Mouse (Mus musculus): ENCODE results near the gene Trim16.
A peak's percentile ranks its signal among the peaks of the same experiment; 100 is the strongest.

Trim16 gene

GRCm38 (mm10) chr11:62830387-62830786 lies 10.4 kb downstream of the Trim16 start:
- DNase-seq (ENCODE audit: low read depth), result no peak

- no peak for DNase-seq (ENCODE audit: low read depth)
Observed at GRCm38 (mm10) chr11:62831906-62832305, 11.9 kb downstream of the Trim16 start.

GRCm38 (mm10) chr11:62844562-62844961 lies 24.5 kb downstream of the Trim16 start:
- DNase-seq (ENCODE audit: low read depth), result no peak

- DNase-seq (ENCODE audit: low read depth), result no peak
Observed at GRCm38 (mm10) chr11:62845730-62846129, 25.7 kb downstream of the Trim16 start.

GRCm38 (mm10) chr11:62846961-62847654 lies 27.1 kb downstream of the Trim16 start, which contains the start of gene Fbxw10:
Gene Fbxw10 (plus strand): TSS chr11:62847069.
- peak; percentile 62 for DNase-seq (ENCODE audit: low read depth)

GRCm38 (mm10) chr11:62847655-62848191 lies 27.7 kb downstream of the Trim16 start:
- DNase-seq (ENCODE audit: low read depth), result peak; percentile 10

GRCm38 (mm10) chr11:62848301-62848700 lies 28.3 kb downstream of the Trim16 start:
- DNase-seq (ENCODE audit: low read depth), result no peak

GRCm38 (mm10) chr11:62851199-62851598 lies 31.2 kb downstream of the Trim16 start:
- DNase-seq (ENCODE audit: low read depth), result no peak

- no peak for DNase-seq (ENCODE audit: low read depth)
Observed at GRCm38 (mm10) chr11:62853334-62853733, 33.3 kb downstream of the Trim16 start.

- no peak for DNase-seq (ENCODE audit: low read depth)
Observed at GRCm38 (mm10) chr11:62865562-62865961, 45.5 kb downstream of the Trim16 start.

GRCm38 (mm10) chr11:62866685-62867084 lies 46.7 kb downstream of the Trim16 start:
- no peak for DNase-seq (ENCODE audit: low read depth)

- DNase-seq (ENCODE audit: low read depth), result no peak
Observed at GRCm38 (mm10) chr11:62869201-62869600, 49.2 kb downstream of the Trim16 start.

- no peak for DNase-seq (ENCODE audit: low read depth)
Observed at GRCm38 (mm10) chr11:62869715-62870371, 49.8 kb downstream of the Trim16 start.

GRCm38 (mm10) chr11:62873479-62873878 lies 53.4 kb downstream of the Trim16 start:
- DNase-seq (ENCODE audit: low read depth), result no peak

- no peak for DNase-seq (ENCODE audit: low read depth)
Observed at GRCm38 (mm10) chr11:62875696-62876095, 55.7 kb downstream of the Trim16 start.

GRCm38 (mm10) chr11:62876445-62876844 lies 56.4 kb downstream of the Trim16 start:
- DNase-seq (ENCODE audit: low read depth), result peak; percentile 7

GRCm38 (mm10) chr11:62877391-62877790 lies 57.4 kb downstream of the Trim16 start:
- DNase-seq (ENCODE audit: low read depth), result no peak

- DNase-seq (ENCODE audit: low read depth), result no peak
Observed at GRCm38 (mm10) chr11:62878728-62879127, 58.7 kb downstream of the Trim16 start.

GRCm38 (mm10) chr11:62879220-62880048 lies 59.4 kb downstream of the Trim16 start, which contains the start of gene Tvp23b:
Gene Tvp23b (plus strand): TSS chr11:62879455.
- DNase-seq (ENCODE audit: low read depth), result peak; percentile 99

- no peak for DNase-seq (ENCODE audit: low read depth)
Observed at GRCm38 (mm10) chr11:62883407-62883806, 63.4 kb downstream of the Trim16 start.

GRCm38 (mm10) chr11:62885323-62885722 lies 65.3 kb downstream of the Trim16 start:
- DNase-seq (ENCODE audit: low read depth), result no peak

GRCm38 (mm10) chr11:62890796-62891195 lies 70.8 kb downstream of the Trim16 start:
- DNase-seq (ENCODE audit: low read depth), result no peak
